Mouse (Mus musculus) limb, embryonic 13.5 days (tissue): Measurements from ENCODE around the gene Pik3c2a. TPM values are rescaled to one million over a fixed set of nuclear protein-coding genes. Genes with fewer than 3 reads are reported as not detected.
"Not testable (repeated sequence)": the region's sequence is repeated elsewhere in the genome, so short reads cannot be mapped to it uniquely, and the experiment has no call there.

Experiments
- ATAC-seq: fragments of 200-750 bp; cut with Nextera tagmentation; 2 replicates; pipeline ENCODE4 v1.8.0; 2017; ENCODE audit warnings: low read depth, moderate number of reproducible peaks, moderate TSS enrichment; ENCODE audit not compliant: low FRiP score
- H3K27ac ChIP-seq: fragments of 300-500 bp; sonication (generic); 2 replicates; pipeline ENCODE4 v1.5.1; 2015; ENCODE audit warnings: inconsistent platforms, mild to moderate bottlenecking, moderate library complexity
- H3K27me3 ChIP-seq: fragments of 300-500 bp; sonication (generic); 2 replicates; pipeline ENCODE4 v1.6.1; 2015; ENCODE audit warnings: mild to moderate bottlenecking, inconsistent platforms
- H3K36me3 ChIP-seq: fragments of 300-500 bp; sonication (generic); 2 replicates; pipeline ENCODE4 v1.6.1; 2015; ENCODE audit warnings: inconsistent platforms, mild to moderate bottlenecking, moderate library complexity
- H3K4me1 ChIP-seq: fragments of 300-500 bp; sonication (generic); 2 replicates; pipeline ENCODE4 v1.6.1; 2015; ENCODE audit warnings: inconsistent platforms
- H3K4me2 ChIP-seq: fragments of 300-500 bp; sonication (generic); replicated peaks from 2 replicates; pipeline ENCODE4 v1.6.1; 2015; ENCODE audit warnings: inconsistent platforms, mild to moderate bottlenecking, moderate library complexity
- H3K4me3 ChIP-seq: fragments of 300-500 bp; sonication (generic); 2 replicates; pipeline ENCODE4 v1.5.1; 2015; ENCODE audit warnings: moderate library complexity, mild to moderate bottlenecking, inconsistent platforms
- H3K9ac ChIP-seq: fragments of 300-500 bp; sonication (generic); 2 replicates; pipeline ENCODE4 v1.6.1; 2015; ENCODE audit warnings: mild to moderate bottlenecking, inconsistent platforms
- H3K9me3 ChIP-seq: fragments of 300-500 bp; sonication (generic); 2 replicates; pipeline ENCODE4 v1.6.1; 2016; ENCODE audit warnings: inconsistent platforms
- WGBS: fragments of 180-500 bp; shearing (Covaris S2); methylation state at CpG from one replicate; pipeline ENCODE4 v1.1.7; 2015; 5-methylcytosine and 5-hydroxymethylcytosine counted together
- polyA plus RNA-seq: library from polyadenylated mRNA; unstranded; fragments of >200 nt; fragmentation: Nextera tagmentation; extraction: Ambion mirVana; gene quantifications from 2 replicates; pipeline ENCODE4 v1.2.1, GENCODE M21; 2015

Gene Pik3c2a
- polyA plus RNA-seq, 1 experiment from 2014 or later = 29.8 TPM

- not testable (repeated sequence) for H3K9ac ChIP-seq, H3K9me3 ChIP-seq, H3K27ac ChIP-seq, H3K27me3 ChIP-seq, ATAC-seq, H3K4me2 ChIP-seq, H3K4me1 ChIP-seq, H3K4me3 ChIP-seq
- 87% methylated on average over 6 of the region's 6 CpGs for WGBS
- H3K36me3 ChIP-seq = peaks cover 26% of the 10 kb centered on the region
Observed at GRCm38 (mm10) chr7:116379181-116379580, 64.1 kb downstream of the Pik3c2a start.

DNA sequence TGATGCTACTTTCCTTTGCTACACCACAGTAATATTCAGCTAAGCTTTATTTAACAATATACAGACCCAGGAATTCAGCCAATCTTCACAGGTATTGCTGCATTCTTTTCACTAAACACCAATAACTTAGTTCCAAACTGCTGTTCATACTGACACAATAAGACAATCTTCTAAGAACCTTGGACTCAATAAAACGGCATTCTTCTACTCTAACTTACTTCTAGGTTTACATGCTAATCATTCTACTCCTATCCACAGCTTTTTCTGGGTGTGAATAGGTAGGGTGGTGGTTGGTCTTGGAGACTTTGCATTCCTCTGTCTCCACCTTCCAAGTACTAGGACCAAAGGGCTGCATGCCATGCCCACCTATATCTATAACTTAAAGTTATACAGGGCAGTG lies 69.0 kb downstream of the Pik3c2a start:
- Histone ChIP-seq H3K36me3 (peaks cover 40% of the 10 kb centered on the region), H3K27me3 (no peaks in the 10 kb centered on the region), H3K4me1 (no peaks in the 10 kb centered on the region), H3K27ac (no peak overlapping the region), H3K4me2 (no peak overlapping the region), H3K9me3 (no peaks in the 10 kb centered on the region), H3K4me3 (no peak overlapping the region), H3K9ac (no peak overlapping the region)
- ATAC-seq = no peak
- WGBS = 94% methylated on average over 1 of the region's 1 CpGs

GRCm38 (mm10) chr7:116336226-116336625 lies 107.0 kb downstream of the Pik3c2a start:
- Histone ChIP-seq H3K9me3 (no peaks in the 10 kb centered on the region), H3K4me1 (peaks cover 17% of the 10 kb centered on the region), H3K4me2 (no peak overlapping the region), H3K4me3 (no peak overlapping the region), H3K27ac (no peak overlapping the region), H3K9ac (no peak overlapping the region), H3K27me3 (no peaks in the 10 kb centered on the region), H3K36me3 (peaks cover 41% of the 10 kb centered on the region)
- no peak for ATAC-seq
- WGBS = 53% methylated on average over 1 of the region's 1 CpGs

- no peaks in the 10 kb centered on the region for H3K9me3 ChIP-seq
- H3K4me2 ChIP-seq = peak overlapping the region; percentile 73
- H3K9ac ChIP-seq = peak overlapping the region; percentile 98; the same call in 1 of the 2 replicates
- ATAC-seq = no peak
- peaks cover 43% of the 10 kb centered on the region for H3K36me3 ChIP-seq
- H3K4me3 ChIP-seq = peak overlapping the region; percentile 92
- no peaks in the 10 kb centered on the region for H3K27me3 ChIP-seq
- peaks cover 17% of the 10 kb centered on the region for H3K4me1 ChIP-seq
- WGBS = 84% methylated on average over 6 of the region's 6 CpGs
- no peak overlapping the region for H3K27ac ChIP-seq
Observed at GRCm38 (mm10) chr7:116335133-116335532, 108.1 kb downstream of the Pik3c2a start.

- Histone ChIP-seq H3K36me3 (peaks cover 43% of the 10 kb centered on the region), H3K27ac (no peak overlapping the region)
- 22% methylated on average over 8 of the region's 8 CpGs for WGBS
Observed at GRCm38 (mm10) chr7:116334669-116335038, 108.6 kb downstream of the Pik3c2a start.

GRCm38 (mm10) chr7:116333713-116334668 lies 109.3 kb downstream of the Pik3c2a start, which contains the start of gene Rps13:
Rps13 (minus strand) TSS chr7:116334195.
- peak within 1 kb of the TSS; percentile 80 for H3K27ac ChIP-seq
- peaks cover 43% of the 10 kb centered on the region for H3K36me3 ChIP-seq
- peak; percentile 100 for ATAC-seq
- H3K9ac ChIP-seq = peak within 1 kb of the TSS; percentile 98
- peaks cover 17% of the 10 kb centered on the region for H3K4me1 ChIP-seq
- no peaks in the 10 kb centered on the region for H3K9me3 ChIP-seq
- peak within 1 kb of the TSS; percentile 73 for H3K4me2 ChIP-seq
- no peaks in the 10 kb centered on the region for H3K27me3 ChIP-seq
- peak within 1 kb of the TSS; percentile 92 for H3K4me3 ChIP-seq
- WGBS = under 1% methylated on average over 78 of the region's 78 CpGs

More at GRCm38 (mm10) chr7:116334669-116335038, 108.6 kb downstream of the Pik3c2a start:
- ATAC-seq = no peak
- Histone ChIP-seq H3K27me3 (no peaks in the 10 kb centered on the region), H3K4me3 (peak overlapping the region; percentile 92), H3K9ac (peak overlapping the region; percentile 98), H3K4me1 (peaks cover 17% of the 10 kb centered on the region), H3K9me3 (no peaks in the 10 kb centered on the region), H3K4me2 (peak overlapping the region; percentile 73)

DNA sequence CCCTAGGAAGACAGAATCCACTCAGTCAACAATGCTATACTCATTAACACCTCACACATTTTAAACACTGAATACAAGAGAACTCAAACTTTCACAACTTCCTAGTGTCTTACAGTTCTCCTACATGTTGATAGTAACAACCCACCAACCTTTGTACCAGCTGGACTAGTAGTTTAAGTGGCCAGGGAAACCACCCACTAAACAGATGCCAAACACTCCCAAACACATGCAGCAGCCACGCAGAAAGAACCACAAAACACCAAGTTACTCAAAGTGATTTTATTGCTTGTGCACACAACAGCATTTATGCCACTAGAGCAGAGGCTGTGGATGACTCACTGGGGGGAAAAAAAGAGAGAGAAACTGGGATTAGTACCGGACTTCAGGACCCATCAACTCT lies 112.0 kb downstream of the Pik3c2a start:
- H3K36me3 ChIP-seq = peaks cover 46% of the 10 kb centered on the region
- peaks cover 17% of the 10 kb centered on the region for H3K4me1 ChIP-seq
- no peaks in the 10 kb centered on the region for H3K9me3 ChIP-seq
- no peak overlapping the region for H3K4me3 ChIP-seq
- H3K4me2 ChIP-seq = no peak overlapping the region
- no peak for ATAC-seq
- H3K27me3 ChIP-seq = no peaks in the 10 kb centered on the region
- WGBS = 93% methylated on average over 2 of the region's 2 CpGs
- no peak overlapping the region for H3K27ac ChIP-seq
- no peak overlapping the region for H3K9ac ChIP-seq

- Histone ChIP-seq H3K9ac (no peak overlapping the region), H3K4me2 (no peak overlapping the region), H3K4me3 (no peak overlapping the region), H3K27ac (no peak overlapping the region), H3K36me3 (peaks cover 46% of the 10 kb centered on the region), H3K9me3 (no peaks in the 10 kb centered on the region), H3K27me3 (no peaks in the 10 kb centered on the region), H3K4me1 (peaks cover 14% of the 10 kb centered on the region)
- 90% methylated on average over 4 of the region's 4 CpGs for WGBS
- ATAC-seq = no peak
Observed at GRCm38 (mm10) chr7:116329858-116330257, 113.4 kb downstream of the Pik3c2a start.

DNA sequence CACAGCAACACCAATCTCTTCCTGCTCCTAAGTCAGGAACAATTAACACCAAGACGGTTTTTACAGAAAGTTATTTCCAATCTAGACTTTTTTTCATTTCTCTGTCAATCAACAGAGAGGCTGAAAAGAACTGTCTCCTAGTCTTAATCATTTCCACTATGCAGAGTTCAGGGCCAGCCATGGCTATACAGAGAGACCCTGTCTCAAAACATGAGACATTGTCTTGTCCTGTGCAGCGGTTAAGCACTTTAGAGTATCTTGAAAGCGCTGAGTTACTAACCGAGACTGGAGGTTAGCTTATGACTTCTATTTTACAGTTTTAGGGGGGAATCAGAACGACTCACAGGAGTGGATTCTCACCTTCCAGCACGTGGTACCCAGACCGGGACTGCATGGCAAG lies 114.5 kb downstream of the Pik3c2a start:
- Histone ChIP-seq H3K27ac (no peak overlapping the region), H3K4me3 (no peak overlapping the region), H3K9ac (no peak overlapping the region), H3K9me3 (no peaks in the 10 kb centered on the region), H3K27me3 (no peaks in the 10 kb centered on the region), H3K4me1 (peaks cover 12% of the 10 kb centered on the region), H3K36me3 (peaks cover 46% of the 10 kb centered on the region), H3K4me2 (no peak overlapping the region)
- no peak for ATAC-seq
- WGBS = 72% methylated on average over 7 of the region's 7 CpGs

GRCm38 (mm10) chr7:116327901-116328300 lies 115.3 kb downstream of the Pik3c2a start:
- Histone ChIP-seq H3K4me2 (no peak overlapping the region), H3K27ac (no peak overlapping the region), H3K9ac (no peak overlapping the region), H3K27me3 (no peaks in the 10 kb centered on the region), H3K4me1 (peaks cover 9% of the 10 kb centered on the region), H3K9me3 (no peaks in the 10 kb centered on the region), H3K36me3 (peaks cover 46% of the 10 kb centered on the region), H3K4me3 (no peak overlapping the region)
- 93% methylated on average over 5 of the region's 5 CpGs for WGBS
- no peak for ATAC-seq

- ATAC-seq = 0 out of 2 replicates have a peak, but pooled peaks have one; percentile 61
- H3K9ac ChIP-seq = no peak overlapping the region
- no peak overlapping the region for H3K4me3 ChIP-seq
- no peaks in the 10 kb centered on the region for H3K9me3 ChIP-seq
- 0 out of 2 replicates have a peak, but pooled peaks cover 3% of the 10 kb centered on the region for H3K36me3 ChIP-seq
- no peaks in the 10 kb centered on the region for H3K4me1 ChIP-seq
- H3K27ac ChIP-seq = no peak overlapping the region
- peak overlapping the region; percentile 30 for H3K4me2 ChIP-seq
- no peaks in the 10 kb centered on the region for H3K27me3 ChIP-seq
- 33% methylated on average over 10 of the region's 10 CpGs for WGBS
Observed at GRCm38 (mm10) chr7:116323331-116323964, 119.8 kb downstream of the Pik3c2a start.

DNA sequence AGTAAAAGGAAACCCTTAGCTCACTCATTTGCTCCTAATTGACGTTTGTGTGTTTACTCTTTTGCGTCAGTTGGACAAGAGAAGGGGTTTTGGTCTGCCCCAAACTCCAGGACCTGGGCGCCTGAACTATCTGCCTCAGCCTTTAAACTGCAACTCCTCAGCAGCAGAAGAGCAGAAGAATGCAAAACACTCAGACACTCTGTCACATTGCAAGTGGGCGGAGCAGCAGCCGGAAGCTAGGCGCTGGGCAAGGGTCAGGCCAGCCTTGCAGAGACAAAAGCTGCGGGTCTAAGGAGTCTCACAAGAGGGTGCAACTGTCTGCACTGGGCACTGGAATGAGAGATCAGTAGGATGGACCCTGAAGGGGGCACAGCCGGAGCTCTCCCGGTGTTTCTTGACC lies 133.8 kb downstream of the Pik3c2a start:
- H3K9ac ChIP-seq = no peak overlapping the region
- no peaks in the 10 kb centered on the region for H3K9me3 ChIP-seq
- H3K27me3 ChIP-seq = peaks cover 41% of the 10 kb centered on the region
- no peak for ATAC-seq
- 27% methylated on average over 9 of the region's 9 CpGs for WGBS
- no peak overlapping the region for H3K4me3 ChIP-seq
- no peak overlapping the region for H3K27ac ChIP-seq
- H3K36me3 ChIP-seq = no peaks in the 10 kb centered on the region
- peaks cover 15% of the 10 kb centered on the region for H3K4me1 ChIP-seq
- peak overlapping the region; percentile 27; the same call in 1 of the 2 replicates for H3K4me2 ChIP-seq
